ENCODE assay signal across 17 mouse cellular contexts in the genomic region with DNA sequence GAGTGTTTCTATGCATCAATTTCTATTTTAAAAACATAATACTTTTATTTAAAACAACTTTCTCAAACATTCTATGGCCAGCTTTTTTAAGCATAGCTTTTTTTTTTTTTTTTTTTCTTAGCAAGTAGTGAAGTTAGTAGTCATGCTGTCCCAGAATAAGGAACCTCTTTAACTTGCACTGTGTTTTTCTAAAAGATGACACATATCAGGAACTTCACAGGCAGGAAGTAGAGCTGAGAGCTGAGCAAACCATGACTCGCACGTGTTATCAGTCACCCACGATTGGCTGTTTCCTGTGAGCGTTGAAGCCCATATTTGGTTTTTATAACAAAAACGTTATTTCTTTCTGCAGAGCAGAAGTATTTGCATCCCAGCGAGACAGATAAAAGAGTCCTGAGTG.
A peak's percentile ranks its signal among the peaks of the same experiment; 100 is the strongest.
DNase-seq lines count a peak whose midpoint lies in the region; ATAC-seq and TF ChIP-seq lines count a peak whose summit lies in the region.
"Had no signal": no experiment of that assay in that cellular context is flagged by ENCODE, and none has a peak within 500 bp of the region (broad histone marks: within the 10 kb centered on the region; RNA-seq: fewer than 3 reads in every experiment).

No protein-coding gene starts in this region.

- ATAC-seq in liver, embryonic 13.5 days (ENCODE audit: low read depth): peak; percentile 70

- H3K4me1 ChIP-seq in thymus, adult 2 months (replicated peaks; ENCODE audit: control insufficient read depth, insufficient read depth, low read length): no peaks in the 10 kb centered on the region
- H3K4me1 ChIP-seq in liver, embryonic 13.5 days (replicated peaks): no peaks in the 10 kb centered on the region; the same call in 1 of the 2 replicates
- H3K4me1 ChIP-seq: embryonic facial prominence, embryonic 10.5 days; forebrain, embryonic 12.5 days; hindbrain, embryonic 10.5 days had no signal

- 7% methylated on average over 6 of the region's 6 CpGs for WGBS in thymus, adult 2 months
- 2% methylated on average over 6 of the region's 6 CpGs for WGBS in liver, embryonic 13.5 days (ENCODE audit: insufficient replicate concordance)

- H3K27me3 ChIP-seq in thymus, adult 2 months (ENCODE audit: control insufficient read depth, insufficient read depth, low read length): no peaks in the 10 kb centered on the region
- no peaks in the 10 kb centered on the region for H3K27me3 ChIP-seq in liver, embryonic 13.5 days
- H3K27me3 ChIP-seq: forebrain, embryonic 12.5 days had no signal

- no peaks in the 10 kb centered on the region for H3K9me3 ChIP-seq in liver, embryonic 13.5 days (replicated peaks)
- H3K9me3 ChIP-seq: embryonic facial prominence, embryonic 10.5 days; forebrain, embryonic 12.5 days; hindbrain, embryonic 10.5 days had no signal

- TF ChIP-seq CTCF in thymus, adult 2 months (IDR thresholded peaks at IDR 0.05; ENCODE audit: borderline replicate concordance, control insufficient read depth, extremely low read depth, insufficient read depth, low read length, poor library complexity): no peak

- H3K4me2 ChIP-seq in liver, embryonic 13.5 days: no peak overlapping the region
- H3K4me2 ChIP-seq: forebrain, embryonic 12.5 days had no signal

- H3K9ac ChIP-seq in liver, embryonic 13.5 days: no peak overlapping the region
- H3K9ac ChIP-seq: forebrain, embryonic 12.5 days had no signal

- H3K27ac ChIP-seq in thymus, adult 2 months (ENCODE audit: control insufficient read depth, insufficient read depth, low read length): no peak overlapping the region
- no peak overlapping the region for H3K27ac ChIP-seq in liver, embryonic 13.5 days
- H3K27ac ChIP-seq: embryonic facial prominence, embryonic 10.5 days; forebrain, embryonic 12.5 days; hindbrain, embryonic 10.5 days had no signal

- H3K4me3 ChIP-seq in thymus, adult 2 months (ENCODE audit: control insufficient read depth, insufficient read depth, low read length): no peak overlapping the region
- no peak overlapping the region for H3K4me3 ChIP-seq in liver, embryonic 13.5 days (replicated peaks)
- H3K4me3 ChIP-seq: embryonic facial prominence, embryonic 10.5 days; forebrain, embryonic 12.5 days; hindbrain, embryonic 10.5 days had no signal

- TF ChIP-seq POLR2A in thymus, adult 2 months (IDR thresholded peaks at IDR 0.05; ENCODE audit: control insufficient read depth, extremely low read depth, insufficient read depth, low read length, poor library complexity): no peak

- no peaks in the 10 kb centered on the region for H3K36me3 ChIP-seq in thymus, adult 2 months (ENCODE audit: control insufficient read depth, insufficient read depth, low read length)
- no peaks in the 10 kb centered on the region for H3K36me3 ChIP-seq in liver, embryonic 13.5 days
- H3K36me3 ChIP-seq: embryonic facial prominence, embryonic 10.5 days; forebrain, embryonic 12.5 days; hindbrain, embryonic 10.5 days had no signal

- peak; percentile 16 for DNase-seq in embryo, embryonic 11 days
- no peak for DNase-seq in embryo, embryonic 9.5 days (ENCODE audit: extremely low spot score)
- DNase-seq in thymus, postnatal 0 days (ENCODE audit: low spot score): peak; percentile 5
- DNase-seq in thymus, adult 2 months: no peak
- DNase-seq in liver, embryonic 13.5 days: no peak
- DNase-seq in urinary bladder, postnatal 4 days (ENCODE audit: low spot score in 2 of 2): no peak
- no peak for DNase-seq in adrenal gland, postnatal 10 days
- DNase-seq in frontal cortex, postnatal 36 days (ENCODE audit: low spot score in 2 of 2): no peak
- DNase-seq: cerebellum, adult 2 months; gastrocnemius, postnatal 14 days; kidney, adult 18-20 months; lung, postnatal 4 days; retina, postnatal 1 day; thymus, adult 18-20 months had no signal

Comparison
In these comparisons a context has a peak if more than half of its experiments do, and no peak if none do; other contexts are left out.
1. DNase-seq: peak in embryo, embryonic 11 days (single experiment) and thymus, postnatal 0 days (single experiment); none in embryo, embryonic 9.5 days (single experiment), thymus, adult 2 months (single experiment), liver, embryonic 13.5 days (single experiment), urinary bladder, postnatal 4 days (0 of 2), adrenal gland, postnatal 10 days (single experiment) and frontal cortex, postnatal 36 days (0 of 2).